Mouse (Mus musculus) liver, embryonic 15.5 days (tissue): ENCODE data around the gene Efcab6. TPM values are rescaled to one million over a fixed set of nuclear protein-coding genes. Genes with fewer than 3 reads are reported as not detected.

Experiments
- ATAC-seq: fragments of 200-750 bp; cut with Nextera tagmentation; 2 replicates; pipeline ENCODE4 v1.8.0; 2017; ENCODE audit warnings: moderate number of reproducible peaks, mild to moderate bottlenecking, moderate library complexity; ENCODE audit not compliant: insufficient read depth
- H3K27ac ChIP-seq: fragments of 300-500 bp; sonication (generic); replicated peaks from 2 replicates; pipeline ENCODE4 v1.5.1; 2015; ENCODE audit warnings: mild to moderate bottlenecking, inconsistent platforms
- H3K27me3 ChIP-seq: fragments of 300-500 bp; sonication (generic); 2 replicates; pipeline ENCODE4 v1.6.1; 2015; ENCODE audit warnings: mild to moderate bottlenecking, inconsistent platforms
- H3K36me3 ChIP-seq: fragments of 300-500 bp; sonication (generic); replicated peaks from 2 replicates; pipeline ENCODE4 v1.6.1; 2015; ENCODE audit warnings: moderate library complexity, mild to moderate bottlenecking, inconsistent platforms
- H3K4me1 ChIP-seq: fragments of 300-500 bp; sonication (generic); replicated peaks from 2 replicates; pipeline ENCODE4 v1.6.1; 2015; ENCODE audit warnings: inconsistent platforms
- H3K4me2 ChIP-seq: fragments of 300-500 bp; sonication (generic); 2 replicates; pipeline ENCODE4 v1.6.1; 2015; ENCODE audit warnings: moderate library complexity, mild to moderate bottlenecking, inconsistent platforms
- H3K4me3 ChIP-seq: fragments of 300-500 bp; sonication (generic); replicated peaks from 2 replicates; pipeline ENCODE4 v1.5.1; 2015; ENCODE audit warnings: mild to moderate bottlenecking, inconsistent platforms
- H3K9ac ChIP-seq: fragments of 300-500 bp; sonication (generic); 2 replicates; pipeline ENCODE4 v1.6.1; 2015; ENCODE audit warnings: moderate library complexity, mild to moderate bottlenecking, inconsistent platforms
- H3K9me3 ChIP-seq: fragments of 300-500 bp; sonication (generic); replicated peaks from 2 replicates; pipeline ENCODE4 v1.6.1; 2016; ENCODE audit warnings: inconsistent platforms
- WGBS: fragments of 180-500 bp; shearing (Covaris S2); methylation state at CpG from one replicate; pipeline ENCODE4 v1.1.7; 2015; ENCODE audit warnings: mixed read lengths; ENCODE audit not compliant: insufficient replicate concordance; 5-methylcytosine and 5-hydroxymethylcytosine counted together
- polyA plus RNA-seq: library from polyadenylated mRNA; unstranded; fragments of >200 nt; fragmentation: Nextera tagmentation; extraction: Ambion mirVana; gene quantifications from 2 replicates; pipeline ENCODE4 v1.2.1, GENCODE M21; 2015

Efcab6 gene
- polyA plus RNA-seq, 1 experiment from 2014 or later: not detected

DNA sequence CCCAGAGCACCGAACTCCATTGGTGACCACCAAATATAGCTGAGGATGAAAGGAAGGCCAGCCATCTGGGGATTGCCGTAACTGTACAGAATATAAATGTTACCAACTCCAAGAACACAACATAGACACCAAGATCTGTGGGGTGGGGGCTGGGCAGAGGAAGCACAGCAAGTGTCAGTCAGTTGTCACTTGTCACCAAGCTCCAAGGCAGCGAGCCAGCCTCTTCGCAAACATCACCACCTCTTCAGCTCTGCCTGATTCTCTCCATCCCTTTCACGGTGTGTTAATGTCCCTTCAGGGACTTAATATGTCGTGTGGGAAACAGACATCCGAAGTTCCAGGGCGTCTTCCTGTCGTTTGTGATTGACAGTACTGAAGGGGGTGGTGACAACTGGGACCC is 93.0 kb downstream of the Efcab6 start:
- ATAC-seq: no peak
- 56% methylated on average over 9 of the region's 9 CpGs for WGBS

DNA sequence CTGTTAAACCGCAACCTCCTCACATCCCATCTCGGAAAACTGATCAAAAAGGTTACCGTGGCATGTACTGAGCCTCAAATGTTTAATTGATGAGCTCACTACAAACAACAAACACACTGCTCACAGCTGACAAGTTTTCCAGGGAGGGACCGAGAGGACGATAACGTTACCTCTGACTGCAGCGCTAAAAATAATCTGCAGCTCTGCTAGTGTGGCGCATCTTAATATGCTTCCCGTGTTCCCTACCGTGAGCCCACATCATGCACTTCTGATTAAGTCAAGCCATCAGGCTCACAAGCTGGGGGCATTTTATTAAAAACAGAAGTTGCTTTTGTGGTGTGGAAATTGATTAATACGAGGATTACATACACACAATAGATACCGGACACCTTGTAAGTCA is 97.4 kb downstream of the Efcab6 start:
- Histone ChIP-seq H3K27ac (no peak overlapping the region), H3K36me3 (no peaks in the 10 kb centered on the region), H3K4me2 (no peak overlapping the region), H3K9me3 (no peaks in the 10 kb centered on the region), H3K27me3 (no peaks in the 10 kb centered on the region), H3K4me1 (no peaks in the 10 kb centered on the region), H3K4me3 (no peak overlapping the region), H3K9ac (no peak overlapping the region)
- ATAC-seq: no peak
- WGBS: 76% methylated on average over 12 of the region's 12 CpGs

More for the DNA sequence above, 93.0 kb downstream of the Efcab6 start:
- no peak overlapping the region for H3K27ac ChIP-seq
- H3K4me3 ChIP-seq: no peak overlapping the region
- no peaks in the 10 kb centered on the region for H3K9me3 ChIP-seq
- H3K9ac ChIP-seq: no peak overlapping the region
- no peak overlapping the region for H3K4me2 ChIP-seq
- H3K4me1 ChIP-seq: no peaks in the 10 kb centered on the region
- H3K27me3 ChIP-seq: no peaks in the 10 kb centered on the region
- H3K36me3 ChIP-seq: no peaks in the 10 kb centered on the region

DNA sequence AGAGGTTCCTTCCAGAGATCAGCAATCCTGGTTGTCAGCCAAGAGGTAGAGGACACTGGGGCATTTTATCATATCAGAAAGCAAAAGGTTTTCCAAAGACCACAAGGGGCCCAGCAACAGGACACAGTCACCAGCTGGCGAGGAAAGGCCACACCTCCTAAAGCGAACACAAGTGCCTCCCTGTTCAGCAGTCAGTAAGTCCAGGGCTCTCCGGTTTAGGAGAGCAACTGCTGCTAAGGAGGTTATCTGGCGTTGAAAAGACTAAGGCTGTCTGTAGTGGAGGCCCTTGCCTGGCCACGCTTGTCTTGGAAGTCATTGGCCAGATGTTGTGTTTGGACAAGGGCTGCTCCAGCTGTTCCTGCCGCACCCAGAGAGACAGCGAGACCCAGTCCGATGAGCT is 100.1 kb downstream of the Efcab6 start:
- Histone ChIP-seq H3K4me1 (no peaks in the 10 kb centered on the region), H3K36me3 (no peaks in the 10 kb centered on the region), H3K9ac (no peak overlapping the region), H3K4me3 (no peak overlapping the region), H3K9me3 (no peaks in the 10 kb centered on the region), H3K27ac (no peak overlapping the region), H3K27me3 (no peaks in the 10 kb centered on the region), H3K4me2 (no peak overlapping the region)
- 64% methylated on average over 8 of the region's 8 CpGs for WGBS
- ATAC-seq: no peak

DNA sequence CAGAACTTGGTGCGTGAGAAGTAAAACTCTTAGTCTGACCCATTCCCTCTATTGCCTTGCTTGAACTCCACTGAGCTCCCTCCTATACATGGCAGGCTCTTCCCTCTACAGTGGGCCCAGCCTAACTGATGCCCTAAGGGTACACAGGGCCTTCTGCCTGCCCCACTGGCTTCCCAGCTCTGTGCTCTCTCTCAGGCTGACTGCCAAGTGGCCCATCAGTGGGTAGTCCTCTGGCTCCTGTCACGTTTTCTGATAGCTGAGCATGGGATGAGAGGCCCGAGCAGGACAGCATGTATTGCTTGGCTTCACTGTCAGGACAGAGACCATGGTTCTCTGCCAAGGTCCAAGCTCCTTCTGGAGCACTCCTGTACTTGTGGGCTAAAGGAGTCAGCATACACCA is 106.8 kb downstream of the Efcab6 start:
- Histone ChIP-seq H3K36me3 (no peaks in the 10 kb centered on the region), H3K9ac (no peak overlapping the region), H3K4me1 (no peaks in the 10 kb centered on the region), H3K4me3 (no peak overlapping the region), H3K27ac (no peak overlapping the region), H3K9me3 (no peaks in the 10 kb centered on the region), H3K27me3 (no peaks in the 10 kb centered on the region), H3K4me2 (no peak overlapping the region)
- ATAC-seq: no peak
- 48% methylated on average over 3 of the region's 3 CpGs for WGBS

DNA sequence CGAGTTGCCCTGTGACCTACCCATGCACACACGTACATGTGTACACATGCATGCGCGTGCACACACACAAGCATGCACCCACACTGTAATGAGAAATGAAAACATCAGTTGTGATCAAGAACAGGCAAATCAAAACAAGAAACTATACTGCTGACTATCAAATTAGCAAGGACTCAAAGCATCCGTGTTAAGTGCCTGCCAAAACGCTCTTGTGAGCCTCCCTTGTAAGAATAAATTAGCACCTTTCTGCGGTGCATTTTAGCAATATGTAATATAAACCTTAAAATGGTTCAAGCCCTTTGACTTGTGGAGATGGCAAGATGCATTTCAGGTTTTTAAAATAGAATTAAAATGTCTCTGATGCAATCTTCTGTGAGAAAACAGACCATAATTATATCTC is 108.2 kb downstream of the Efcab6 start:
- H3K9ac ChIP-seq: no peak overlapping the region
- no peaks in the 10 kb centered on the region for H3K36me3 ChIP-seq
- no peak overlapping the region for H3K27ac ChIP-seq
- H3K4me3 ChIP-seq: no peak overlapping the region
- no peaks in the 10 kb centered on the region for H3K27me3 ChIP-seq
- H3K4me2 ChIP-seq: no peak overlapping the region
- ATAC-seq: no peak
- 73% methylated on average over 7 of the region's 7 CpGs for WGBS
- H3K4me1 ChIP-seq: no peaks in the 10 kb centered on the region
- no peaks in the 10 kb centered on the region for H3K9me3 ChIP-seq

DNA sequence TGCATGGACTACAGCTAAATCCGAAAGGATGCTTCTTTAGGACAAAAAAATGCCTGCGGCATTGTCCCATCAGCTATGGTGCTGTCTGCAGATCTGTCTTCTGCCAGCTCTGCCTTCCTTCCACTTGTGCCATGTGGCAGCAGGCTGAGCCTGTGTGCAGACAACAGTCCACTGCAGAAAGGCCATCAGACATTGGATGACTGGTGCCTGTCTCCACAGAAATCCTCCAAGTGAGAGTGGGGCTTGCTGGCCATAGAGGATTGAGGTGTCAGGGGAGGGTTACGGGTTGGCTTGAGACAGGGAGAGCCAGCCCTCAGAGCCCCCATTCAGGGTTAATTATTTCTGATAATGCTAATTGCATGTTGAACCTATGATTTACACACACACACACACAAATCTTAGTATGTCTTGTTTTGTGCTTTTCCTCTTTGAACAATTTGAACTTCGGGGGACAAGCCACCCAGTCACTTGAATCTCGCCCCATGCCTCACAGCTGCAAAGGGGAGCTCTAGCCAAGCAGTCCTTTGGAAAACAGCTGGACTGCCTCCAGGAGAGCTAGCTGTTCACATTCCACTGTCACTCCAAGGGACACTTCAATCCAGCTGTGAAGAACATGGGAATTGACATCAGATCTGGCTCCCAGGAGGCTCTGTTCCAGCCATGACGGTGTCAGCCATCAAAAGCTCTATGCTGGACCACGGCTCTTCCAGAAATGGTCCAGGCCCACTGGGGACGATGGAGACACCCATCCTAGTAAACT is 109.1 kb downstream of the Efcab6 start:
- H3K27ac ChIP-seq: no peak overlapping the region
- no peak overlapping the region for H3K9ac ChIP-seq
- no peak for ATAC-seq
- H3K9me3 ChIP-seq: no peaks in the 10 kb centered on the region
- 71% methylated on average over 8 of the region's 8 CpGs for whole genome bisulfite sequencing
- H3K4me3 ChIP-seq: no peak overlapping the region
- H3K4me2 ChIP-seq: no peak overlapping the region
- H3K36me3 ChIP-seq: no peaks in the 10 kb centered on the region
- no peaks in the 10 kb centered on the region for H3K27me3 ChIP-seq
- H3K4me1 ChIP-seq: no peaks in the 10 kb centered on the region

DNA sequence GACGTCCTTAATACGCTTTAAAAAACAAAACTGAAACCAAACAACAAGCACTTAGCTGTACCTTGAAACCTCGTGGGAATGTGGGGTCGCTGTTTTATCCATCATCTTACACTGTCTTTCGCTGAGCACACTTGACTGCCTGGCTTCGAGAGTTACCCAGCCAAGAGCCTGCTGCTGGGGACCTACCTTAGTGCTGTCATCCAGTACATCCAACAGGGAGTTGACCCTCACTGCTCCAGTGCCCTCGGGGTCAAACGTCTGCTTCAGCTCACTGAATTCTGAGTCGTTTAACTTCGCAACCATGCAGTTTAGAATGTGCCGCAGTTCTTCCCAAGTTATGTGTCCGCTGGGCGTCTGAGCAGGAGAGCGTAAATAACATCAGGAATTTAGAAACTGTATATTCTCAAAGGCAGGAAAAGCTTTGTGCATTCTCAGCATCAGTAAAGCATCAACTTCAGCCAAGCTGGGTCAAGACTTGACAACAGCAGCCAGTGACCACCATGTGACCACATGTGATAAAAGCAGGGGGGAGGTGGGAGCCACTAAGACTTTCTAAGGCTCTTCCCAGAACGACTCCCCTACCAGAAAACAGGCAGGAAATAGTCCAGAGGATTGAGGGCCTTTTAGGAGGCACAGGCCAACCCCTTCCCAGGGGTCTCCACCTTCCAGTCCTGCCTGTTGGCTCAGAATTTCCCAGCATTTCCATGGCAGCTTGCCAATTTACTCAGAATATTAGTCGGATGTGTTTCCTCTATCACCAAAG is 115.3 kb downstream of the Efcab6 start:
- 58% methylated on average over 16 of the region's 16 CpGs for WGBS
- H3K4me1 ChIP-seq: no peaks in the 10 kb centered on the region
- no peaks in the 10 kb centered on the region for H3K36me3 ChIP-seq
- no peaks in the 10 kb centered on the region for H3K27me3 ChIP-seq
- no peak overlapping the region for H3K4me3 ChIP-seq
- no peak for ATAC-seq
- H3K27ac ChIP-seq: no peak overlapping the region
- no peak overlapping the region for H3K9ac ChIP-seq
- H3K9me3 ChIP-seq: no peaks in the 10 kb centered on the region
- no peak overlapping the region for H3K4me2 ChIP-seq

DNA sequence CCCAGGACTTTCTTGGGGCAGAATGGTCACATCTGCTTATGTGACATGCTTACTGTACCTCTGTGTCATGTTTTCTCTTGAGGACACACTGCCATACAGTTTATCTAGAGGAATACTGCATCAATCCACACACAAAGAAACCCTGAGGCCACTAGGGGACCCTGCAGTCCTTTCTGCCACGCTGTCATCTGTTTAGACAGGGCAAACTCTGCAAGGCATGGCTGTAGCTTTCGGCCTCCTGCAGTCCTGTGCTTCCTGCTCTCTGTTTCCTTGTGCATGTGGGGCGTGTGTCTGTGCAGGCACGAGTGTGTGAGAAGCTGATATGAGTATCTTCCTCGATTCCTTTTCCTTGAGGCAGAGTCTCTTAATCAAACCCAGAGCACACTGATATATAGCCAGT is 125.5 kb downstream of the Efcab6 start:
- Histone ChIP-seq H3K4me1 (no peaks in the 10 kb centered on the region), H3K4me3 (no peak overlapping the region)
- 11% methylated on average over 5 of the region's 5 CpGs for WGBS

DNA sequence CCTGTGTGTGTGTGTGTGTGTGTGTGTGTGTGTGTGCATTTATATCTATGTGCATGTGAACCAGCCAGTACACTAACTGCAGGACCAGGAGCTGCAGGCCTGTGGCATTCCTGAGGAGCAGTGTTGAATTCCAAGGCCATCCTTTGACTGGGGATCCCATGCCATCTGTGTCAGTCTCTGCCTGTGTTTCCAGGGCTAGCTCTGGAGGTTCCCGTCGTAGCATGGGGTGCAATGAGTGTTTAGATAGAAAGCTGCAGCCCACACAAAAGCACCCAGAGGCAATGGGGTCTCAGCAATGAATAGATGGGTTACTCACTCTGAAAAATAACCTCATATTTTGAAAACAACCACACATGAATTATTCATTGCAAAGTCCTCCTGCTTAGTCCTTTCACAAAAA is 126.7 kb downstream of the Efcab6 start:
- WGBS: 48% methylated on average over 2 of the region's 2 CpGs
- no peak for ATAC-seq
- no peaks in the 10 kb centered on the region for H3K9me3 ChIP-seq
- no peaks in the 10 kb centered on the region for H3K4me1 ChIP-seq
- no peak overlapping the region for H3K9ac ChIP-seq
- H3K27ac ChIP-seq: no peak overlapping the region
- H3K4me3 ChIP-seq: no peak overlapping the region
- no peak overlapping the region for H3K4me2 ChIP-seq
- no peaks in the 10 kb centered on the region for H3K36me3 ChIP-seq
- no peaks in the 10 kb centered on the region for H3K27me3 ChIP-seq

More for the DNA sequence above, 125.5 kb downstream of the Efcab6 start:
- no peak overlapping the region for H3K9ac ChIP-seq
- ATAC-seq: no peak
- no peaks in the 10 kb centered on the region for H3K27me3 ChIP-seq
- no peak overlapping the region for H3K4me2 ChIP-seq
- no peak overlapping the region for H3K27ac ChIP-seq
- no peaks in the 10 kb centered on the region for H3K36me3 ChIP-seq
- H3K9me3 ChIP-seq: no peaks in the 10 kb centered on the region

DNA sequence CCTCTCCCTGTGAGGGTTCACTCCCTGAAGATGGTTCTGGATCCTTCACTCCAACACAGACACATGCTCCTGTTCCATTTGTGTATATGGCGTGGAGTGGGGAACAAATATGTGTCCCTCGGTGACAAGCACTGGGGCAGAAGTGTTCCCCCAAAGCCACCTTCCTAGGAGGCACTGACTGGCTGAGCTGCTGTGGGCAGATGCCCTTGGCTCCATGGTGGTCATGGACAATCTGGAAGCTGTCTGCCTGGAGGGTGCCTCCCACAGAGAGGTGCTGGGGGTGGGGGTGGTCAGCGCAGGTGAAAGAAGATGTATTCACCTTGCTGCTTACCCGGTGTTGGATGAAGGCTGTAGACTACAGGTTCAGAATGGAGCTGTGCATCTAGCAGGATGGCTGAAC is 128.7 kb downstream of the Efcab6 start:
- Histone ChIP-seq H3K27ac (no peak overlapping the region), H3K9me3 (no peaks in the 10 kb centered on the region), H3K4me1 (no peaks in the 10 kb centered on the region), H3K4me2 (no peak overlapping the region), H3K9ac (no peak overlapping the region), H3K4me3 (no peak overlapping the region), H3K27me3 (no peaks in the 10 kb centered on the region), H3K36me3 (no peaks in the 10 kb centered on the region)
- 66% methylated on average over 4 of the region's 4 CpGs for WGBS
- no peak for ATAC-seq

DNA sequence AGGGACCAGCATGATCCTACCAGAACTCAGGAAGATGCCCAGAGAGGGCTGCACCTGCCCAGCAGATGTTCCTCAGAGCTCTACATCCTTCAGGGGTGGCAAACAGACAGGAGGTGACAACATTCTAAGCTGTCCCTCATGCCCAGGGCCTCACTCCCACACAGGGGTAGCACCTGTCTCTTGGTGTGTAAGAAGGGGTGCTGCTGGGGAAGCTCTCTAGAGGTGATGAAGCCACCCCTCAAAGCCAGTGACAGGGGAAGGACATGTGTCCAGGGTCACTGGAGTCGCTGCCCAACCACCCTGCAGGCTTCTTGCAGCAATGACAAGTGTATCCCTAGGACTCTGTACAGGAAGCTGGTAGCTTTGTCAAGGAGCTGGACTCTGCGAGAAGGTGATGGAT is 130.4 kb downstream of the Efcab6 start:
- H3K27me3 ChIP-seq: no peaks in the 10 kb centered on the region
- no peak for ATAC-seq
- no peak overlapping the region for H3K4me3 ChIP-seq
- 46% methylated on average over 2 of the region's 2 CpGs for WGBS
- H3K9me3 ChIP-seq: no peaks in the 10 kb centered on the region
- H3K4me1 ChIP-seq: no peaks in the 10 kb centered on the region
- H3K27ac ChIP-seq: no peak overlapping the region
- no peaks in the 10 kb centered on the region for H3K36me3 ChIP-seq
- H3K9ac ChIP-seq: no peak overlapping the region
- H3K4me2 ChIP-seq: no peak overlapping the region
